Mouse (Mus musculus): ENCODE measurements at regions not wholly inside any gene's neighbourhood (a gene's known extent, or its start where the extent isn't known, plus 50 kb on each side); places are given as distances from the start of the nearest gene placed in this dataset.

DNA sequence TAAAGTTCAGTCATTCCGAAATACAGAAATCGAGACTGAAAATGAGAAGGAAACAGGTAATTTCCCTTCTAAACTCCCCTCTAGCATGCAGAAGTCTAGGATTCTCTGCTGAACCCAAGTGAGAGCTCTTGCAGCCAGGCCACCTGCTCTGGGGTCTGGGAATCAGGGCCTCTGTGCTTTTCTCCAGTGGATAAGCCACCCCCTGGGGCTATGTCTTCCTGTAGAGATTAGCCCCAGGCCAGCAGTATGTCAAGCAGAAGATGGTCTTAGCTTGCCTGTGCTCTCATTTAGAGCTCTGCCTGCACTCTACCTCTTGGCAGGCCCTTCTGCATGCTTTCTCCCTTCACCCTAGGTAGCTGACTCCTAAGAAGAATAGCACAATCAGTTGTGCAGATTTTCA, 56.2 kb upstream of the Gramd1b start:
- no peak for TF ChIP-seq CTCF (IDR thresholded peaks at IDR 0.05; ENCODE audit: control insufficient read depth, insufficient read depth, low read length)
- no peak for TF ChIP-seq POLR2A (IDR thresholded peaks at IDR 0.05; ENCODE audit: borderline replicate concordance, control insufficient read depth, low read depth, low read length)

All from bone marrow, adult 2 months (tissue).